Mouse (Mus musculus) liver, adult 2 months (tissue): ENCODE results near the gene Romo1.

ENCODE experiments used
- CTCF ChIP-seq: fragments of 200-500 bp; IDR thresholded peaks from 2 replicates; pipeline ENCODE4 v1.5.1; 2011; ENCODE audit warnings: low read depth, low read length, control low read depth
- POLR2A ChIP-seq: fragments of 200-500 bp; IDR thresholded peaks from 2 replicates; pipeline ENCODE4 v1.6.1; 2011; ENCODE audit warnings: low read length, control low read depth; ENCODE audit not compliant: insufficient read depth; ENCODE audit errors: extremely low read depth

DNA sequence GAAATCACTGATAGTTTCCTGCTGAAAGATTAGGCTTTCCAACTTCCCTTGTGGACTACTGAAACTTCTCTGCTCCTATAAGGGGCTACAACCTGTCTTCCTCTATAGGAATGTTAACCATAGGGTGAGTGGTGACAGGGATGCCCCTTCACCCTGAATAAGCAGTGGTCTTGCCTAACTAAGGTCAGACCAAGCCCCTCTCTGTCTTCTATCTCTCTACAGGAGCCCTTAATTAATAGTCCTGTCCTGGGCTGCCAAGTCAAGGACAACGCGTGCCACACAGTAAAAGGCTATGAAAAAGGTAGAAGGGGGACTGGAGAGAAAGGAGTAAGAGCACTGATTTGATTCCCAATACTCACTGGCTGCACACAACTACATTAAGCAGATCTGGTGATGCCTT, 37.8 kb downstream of the Romo1 start:
- no peak for TF ChIP-seq POLR2A
- TF ChIP-seq CTCF: no peak
